Mouse (Mus musculus) kidney, postnatal 36 days (tissue): ENCODE data around the gene Stk4.
A peak's percentile ranks its signal among the peaks of the same experiment; 100 is the strongest.

Source experiments
- DNase-seq, 2 experiments: peaks; one replicate each; pipeline ENCODE4 v3.0.0; 2021 to 2022; ENCODE audit warnings: mixed read lengths in 2 of 2

Stk4 gene

DNA sequence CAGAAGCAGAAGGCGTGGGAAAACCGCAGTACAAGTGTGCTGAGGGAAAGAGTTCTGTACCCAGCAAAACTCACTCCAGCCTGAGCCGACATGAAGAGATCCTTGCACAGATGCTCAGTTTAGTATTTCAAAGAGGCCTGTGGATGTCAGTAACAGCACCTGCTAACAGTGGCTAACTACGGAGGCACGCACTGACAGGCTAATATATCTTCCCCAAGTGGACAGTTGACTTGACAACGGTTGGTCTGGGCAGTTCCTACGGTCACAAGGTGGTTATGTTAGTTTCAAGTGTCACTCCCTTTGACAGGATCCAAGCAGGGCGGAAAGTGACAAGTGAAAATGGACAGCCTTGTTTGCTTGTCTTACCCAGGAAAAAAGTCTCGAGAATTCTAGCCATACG, 12.1 kb downstream of the Stk4 start:
- DNase-seq = no peak

DNA sequence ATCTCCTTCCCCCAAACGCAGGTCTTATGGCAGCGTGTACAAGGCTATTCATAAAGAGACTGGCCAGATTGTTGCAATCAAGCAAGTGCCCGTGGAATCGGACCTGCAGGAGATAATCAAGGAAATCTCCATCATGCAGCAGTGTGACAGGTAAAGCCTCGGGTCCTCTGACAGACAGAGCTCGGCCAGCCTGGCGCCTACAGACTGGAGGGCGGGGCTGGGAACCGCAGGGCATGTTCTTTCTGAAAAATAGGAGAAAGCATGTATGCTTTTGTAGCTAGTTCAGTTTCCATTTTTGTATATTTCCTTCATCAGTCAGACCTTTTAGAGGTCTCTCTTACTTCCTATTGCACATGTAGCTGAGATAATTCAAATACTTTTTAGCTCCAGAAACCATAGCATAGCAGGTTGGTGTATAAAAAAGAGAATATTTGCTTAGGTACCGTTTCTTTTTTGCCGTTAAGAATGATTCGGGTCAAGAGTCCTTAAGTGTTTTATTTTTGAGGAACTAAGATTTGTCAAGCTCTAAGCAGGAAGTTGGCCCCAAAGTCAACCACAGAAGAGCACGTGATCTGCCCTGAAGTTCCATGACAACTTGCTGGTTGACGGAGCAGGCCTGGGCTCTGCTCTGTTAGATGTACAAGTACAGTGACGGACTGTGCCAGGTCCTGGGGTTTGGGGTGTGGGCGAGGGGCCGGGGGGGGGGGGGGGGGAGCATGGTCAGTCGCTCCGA, 13.7 kb downstream of the Stk4 start:
- DNase-seq = peak in 1 of 2 experiments; percentile 12

DNA sequence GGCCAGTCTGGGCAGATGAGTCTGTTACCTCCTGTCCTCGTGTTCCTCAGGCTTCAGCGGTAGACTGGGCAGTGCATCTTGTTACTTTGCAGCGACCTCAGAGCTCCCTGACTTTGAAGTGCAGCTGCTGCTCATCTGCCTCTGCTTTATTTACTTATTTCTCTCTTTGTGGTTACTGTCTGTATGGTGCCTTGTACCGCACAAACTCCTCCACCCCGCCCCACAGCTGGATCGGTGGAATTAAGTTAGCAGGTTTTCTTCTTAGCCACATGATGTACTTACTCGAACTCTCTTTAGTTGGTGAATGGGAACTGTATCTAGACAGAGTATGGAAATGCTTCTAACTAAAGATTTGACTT, 14.2 kb downstream of the Stk4 start:
- no peak for DNase-seq

DNA sequence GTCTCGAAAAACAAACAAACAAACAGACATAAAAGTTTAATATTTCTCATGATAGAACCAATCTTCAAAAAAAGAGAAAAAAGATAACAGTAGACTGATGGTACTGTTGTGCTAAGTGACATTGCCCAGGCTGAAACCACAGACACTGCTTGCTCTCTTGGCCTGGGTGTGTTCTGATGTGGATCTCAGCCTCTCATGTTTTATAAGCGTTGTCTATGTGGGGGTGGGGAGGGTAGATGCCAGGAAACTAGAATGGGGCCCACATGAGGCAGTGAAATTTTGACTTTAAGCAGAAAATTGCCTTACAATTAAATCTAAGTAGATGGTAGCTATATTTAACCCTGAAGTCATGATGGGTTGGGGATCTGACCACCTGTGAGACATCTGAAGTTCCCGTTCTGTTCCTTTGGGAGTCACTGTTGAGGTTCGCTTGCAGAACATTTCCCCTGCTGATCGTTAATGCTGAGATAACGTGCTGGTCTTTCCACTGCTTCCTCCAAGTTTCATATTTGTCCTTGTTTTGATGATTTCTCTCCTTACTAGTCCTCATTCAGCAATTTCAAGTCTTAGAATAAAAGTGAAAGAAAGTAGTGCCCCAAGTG, 17.4 kb downstream of the Stk4 start:
- no peak for DNase-seq

DNA sequence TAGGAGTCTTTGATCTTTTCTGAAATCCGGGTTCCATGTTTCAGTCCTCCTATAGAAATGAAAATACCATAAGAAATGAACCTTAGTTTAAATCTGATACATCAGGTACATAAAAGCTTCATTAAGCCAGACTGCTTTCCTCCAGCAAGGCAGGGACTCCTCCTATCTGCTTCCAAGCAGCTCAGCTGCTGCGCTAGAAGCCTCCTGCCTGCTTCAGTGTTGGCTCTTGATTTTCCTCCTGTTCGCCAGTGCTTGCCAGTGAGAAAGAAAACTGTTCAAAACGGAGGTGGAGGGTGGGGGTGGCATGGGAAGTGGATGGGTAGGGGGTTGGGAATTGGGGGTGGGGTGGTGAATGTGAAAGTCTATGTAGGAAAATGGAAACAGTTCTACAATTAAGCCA, 19.4 kb downstream of the Stk4 start:
- DNase-seq = no peak

DNA sequence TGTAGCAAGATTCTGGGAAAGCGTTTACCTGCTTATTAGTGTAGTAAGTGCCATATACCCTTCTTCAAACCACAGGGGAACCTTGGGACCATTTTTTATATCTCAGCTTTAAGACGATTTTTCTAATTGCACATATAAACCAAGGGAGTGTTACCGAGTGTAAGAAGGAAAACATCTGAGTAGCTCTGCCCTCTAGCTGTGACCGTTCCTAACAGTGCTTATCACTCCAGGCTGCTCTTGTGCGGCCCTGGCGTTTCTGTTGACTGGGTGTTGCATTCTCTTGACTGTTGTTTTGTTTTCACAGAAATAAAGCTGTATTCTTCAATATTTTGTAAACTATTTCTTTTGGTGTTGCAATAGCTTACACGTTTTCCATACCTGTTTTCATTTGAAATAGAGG, 24.0 kb downstream of the Stk4 start:
- no peak for DNase-seq

DNA sequence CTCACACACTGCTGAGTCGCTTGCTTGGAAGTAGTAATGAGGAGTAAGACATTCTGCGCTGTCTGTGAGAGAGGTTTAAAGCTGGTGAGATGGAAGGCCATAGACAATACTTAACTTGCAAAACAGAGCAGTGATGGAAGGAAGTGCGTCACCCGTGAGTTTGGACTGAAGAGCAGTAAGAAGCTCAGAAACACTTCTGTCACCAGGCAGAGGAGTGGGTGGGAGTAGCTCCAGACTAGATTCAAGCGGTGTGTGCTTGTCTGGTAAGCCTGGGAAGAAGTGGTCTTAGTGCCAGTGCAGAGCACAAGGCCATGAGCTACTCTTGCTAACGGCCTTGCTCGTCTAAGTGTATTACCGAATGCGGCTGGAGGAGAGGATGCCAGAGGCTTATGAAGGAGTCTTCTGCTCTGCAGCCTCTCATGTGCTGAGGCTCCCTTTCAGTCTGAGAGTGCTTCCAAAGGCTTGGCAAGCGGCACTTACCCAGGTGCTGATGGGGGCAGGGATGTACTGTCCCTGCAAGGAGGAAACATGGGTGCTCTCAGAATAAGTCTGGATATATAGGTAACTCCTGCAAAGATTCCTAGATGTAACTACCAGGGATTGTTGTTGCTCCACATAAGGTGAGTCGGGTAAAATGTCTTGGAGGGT, 28.6 kb downstream of the Stk4 start:
- no peak for DNase-seq

DNA sequence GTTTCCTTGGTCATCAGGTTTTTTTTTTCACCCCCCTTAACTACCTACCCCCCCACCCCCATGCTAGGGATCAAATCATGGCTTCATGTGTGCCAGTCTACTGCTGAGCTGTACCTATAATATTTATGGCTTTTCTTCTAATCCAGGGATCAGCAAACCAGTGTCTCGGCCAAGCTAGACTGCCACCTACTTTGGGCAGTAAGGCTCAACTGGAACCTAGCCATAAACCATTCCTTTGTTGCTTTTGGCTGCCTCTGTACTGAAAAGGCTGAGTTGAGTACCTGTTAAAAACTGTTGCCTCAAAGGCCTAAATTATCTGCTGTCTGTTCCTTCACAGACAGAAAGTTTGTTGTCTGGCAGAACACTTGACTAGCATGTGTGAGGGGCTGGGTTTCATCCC, 31.8 kb downstream of the Stk4 start:
- DNase-seq = no peak

DNA sequence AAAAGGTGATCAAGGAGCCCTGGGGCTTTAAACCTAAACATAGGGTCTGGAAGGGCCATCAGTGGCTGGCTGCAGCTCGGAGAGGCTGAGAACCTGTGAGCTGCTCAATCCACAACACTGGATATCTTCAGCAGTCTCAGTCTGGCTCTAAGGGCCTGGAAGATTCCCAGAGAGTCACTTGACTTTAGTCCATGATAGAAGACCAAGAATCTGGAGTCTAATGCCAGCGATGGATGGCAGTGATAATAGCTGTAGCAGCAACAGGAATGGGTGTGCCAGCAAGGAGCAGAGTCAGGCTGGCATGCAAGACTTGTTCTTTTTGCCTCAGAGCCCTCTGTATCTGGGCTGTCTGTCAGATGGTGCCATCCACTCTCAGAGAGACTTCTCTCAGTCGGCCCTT, 32.2 kb downstream of the Stk4 start:
- DNase-seq = no peak

DNA sequence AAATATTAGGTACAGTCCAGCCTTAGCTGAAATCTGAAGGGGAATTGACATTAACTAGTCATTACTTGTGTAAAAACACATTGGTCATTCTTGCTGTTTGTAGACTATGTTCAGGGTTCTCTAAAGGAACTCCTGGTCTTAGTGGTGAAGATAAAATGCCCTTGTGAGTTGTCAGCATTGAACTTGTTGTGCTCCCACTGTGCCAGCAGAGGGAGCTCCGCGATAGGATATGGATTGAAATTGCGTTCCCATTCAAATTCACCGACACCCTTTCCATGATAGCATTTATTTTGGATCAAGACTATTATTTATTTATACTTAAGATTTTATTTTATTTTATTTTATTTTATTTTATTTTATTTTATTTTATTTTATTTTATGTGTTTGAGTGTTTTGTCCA, 33.4 kb downstream of the Stk4 start:
- peak; percentile 50 to 79 for DNase-seq

DNA sequence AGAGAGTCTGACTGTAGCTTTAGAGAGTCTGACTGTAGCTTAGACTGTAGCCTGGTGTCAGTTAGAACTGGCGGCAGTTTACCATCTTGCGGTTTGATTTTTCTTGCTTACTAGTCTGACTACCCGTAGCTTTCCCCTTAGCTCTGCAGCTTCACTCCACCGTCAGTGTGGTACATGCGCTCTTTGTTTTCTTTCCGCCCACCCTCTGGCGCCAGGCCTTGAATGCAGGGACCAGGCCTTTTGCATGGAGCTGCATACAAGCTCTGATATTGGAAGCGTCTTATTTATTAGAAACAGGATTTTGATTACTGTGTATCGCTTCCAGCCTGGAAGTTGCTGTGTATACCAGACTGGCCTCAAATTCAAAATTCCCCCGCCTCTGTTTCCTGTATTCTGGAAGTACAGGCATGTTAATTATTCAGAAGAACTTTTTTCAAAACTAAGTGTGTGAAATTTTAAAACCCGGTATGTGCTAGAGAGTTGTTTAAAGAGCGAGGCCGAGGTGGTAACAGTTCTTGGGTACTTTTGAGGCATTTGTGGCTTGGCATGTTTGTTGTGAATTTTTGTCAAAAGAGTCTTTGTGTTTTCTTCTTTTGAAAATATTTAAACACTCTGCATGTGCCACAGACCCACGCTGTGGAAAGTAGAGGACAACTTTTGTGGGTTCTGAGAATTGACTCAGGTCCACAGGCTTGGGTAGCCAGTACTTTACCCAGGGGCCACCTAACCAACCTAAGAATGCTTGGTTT, 36.3 kb downstream of the Stk4 start:
- DNase-seq = no peak

DNA sequence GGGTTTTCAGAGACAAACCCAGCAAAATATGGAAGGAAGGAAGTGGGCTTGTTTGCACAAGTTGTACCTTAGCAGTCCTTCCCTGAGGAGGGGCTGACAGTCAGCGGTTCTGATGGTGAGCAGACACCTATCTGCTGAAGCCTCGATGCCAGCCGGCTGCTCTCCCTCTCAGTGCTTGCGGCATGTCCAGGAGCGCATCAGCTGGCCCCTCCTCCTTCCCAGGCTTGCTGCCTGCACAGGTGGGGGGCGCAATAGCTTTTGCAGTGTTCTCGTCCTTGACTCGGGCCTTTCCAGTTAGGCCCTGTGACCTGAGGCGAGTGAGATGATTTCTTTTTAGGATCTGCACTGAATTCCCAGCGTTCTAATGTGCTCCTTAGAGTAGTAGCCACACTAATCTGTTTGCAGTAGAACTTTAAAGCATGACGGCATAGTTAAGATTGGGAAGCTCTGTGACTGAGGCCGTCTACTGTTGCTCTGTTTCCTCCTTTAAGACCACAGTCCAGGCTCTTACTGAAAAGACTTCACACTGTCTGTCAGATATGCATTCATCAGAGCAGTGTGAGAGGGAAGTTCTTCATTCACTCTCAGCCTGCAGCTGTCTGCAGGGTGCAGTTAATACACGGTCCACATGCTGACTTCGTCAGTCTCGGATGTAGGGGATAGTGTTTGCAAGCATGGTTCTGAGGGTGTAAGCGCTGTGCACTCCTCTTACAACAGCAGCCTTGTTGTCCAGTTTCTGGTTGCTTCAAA, 37.2 kb downstream of the Stk4 start:
- DNase-seq = no peak

DNA sequence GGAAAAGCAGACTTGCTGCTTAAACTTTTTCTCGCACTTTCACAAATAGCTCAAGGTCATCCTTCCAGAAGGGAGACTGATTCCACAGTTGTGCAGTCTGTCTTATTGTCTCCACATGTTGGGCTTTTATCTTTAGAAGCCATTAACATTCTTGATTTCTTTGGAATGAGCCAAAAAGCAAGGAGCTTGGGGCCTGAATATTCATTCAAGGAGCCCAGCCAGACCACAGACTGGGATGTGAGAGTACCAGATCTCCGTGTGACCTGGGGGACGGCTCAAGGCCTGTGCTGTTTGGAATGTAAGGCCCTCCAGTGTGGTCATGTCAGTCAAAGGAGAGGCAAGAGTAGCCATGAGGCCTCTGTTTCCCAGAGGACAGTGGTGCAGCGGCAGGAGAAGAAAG, 38.4 kb downstream of the Stk4 start:
- DNase-seq = no peak

DNA sequence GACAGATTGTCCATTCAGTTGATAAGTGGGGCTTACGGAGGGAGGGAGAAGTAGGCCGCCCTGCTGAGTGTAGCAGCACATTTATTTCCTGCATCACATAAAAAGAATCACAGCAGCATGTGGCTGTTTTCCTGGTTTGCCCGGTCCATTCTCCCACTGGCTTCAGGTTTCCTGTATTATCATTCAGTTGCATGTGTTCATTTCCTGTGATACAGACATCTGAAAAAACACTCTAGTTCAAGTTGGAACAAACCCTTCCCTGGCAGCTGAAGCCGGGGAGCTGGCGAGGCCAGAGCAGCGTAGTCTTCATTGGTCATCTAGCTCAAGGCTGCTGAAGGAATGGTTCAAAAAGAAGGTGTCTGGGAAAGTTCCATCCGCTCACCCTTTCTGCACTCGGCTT, 41.4 kb downstream of the Stk4 start:
- DNase-seq = peak in 1 of 2 experiments; percentile 11

DNA sequence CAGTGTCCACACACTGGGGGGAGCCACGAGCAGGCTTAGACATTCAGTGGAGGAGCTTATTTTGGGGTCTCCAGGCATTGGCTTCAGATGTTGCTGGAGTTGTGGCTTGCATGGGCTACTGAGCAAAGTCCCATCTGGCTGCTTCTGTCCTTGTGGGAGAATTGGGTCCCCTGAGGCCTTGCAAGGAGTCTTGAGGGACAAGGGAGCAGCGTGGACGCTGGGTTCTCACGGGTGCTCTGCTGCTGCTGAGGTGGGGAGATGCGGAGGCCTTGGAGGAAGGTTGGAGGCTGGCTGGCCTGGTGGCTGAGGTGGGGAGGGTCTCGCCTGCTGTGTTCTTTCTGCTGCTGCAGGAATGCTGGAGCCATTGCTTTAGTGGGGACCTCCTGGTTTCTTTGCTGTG, 43.9 kb downstream of the Stk4 start:
- no peak for DNase-seq

DNA sequence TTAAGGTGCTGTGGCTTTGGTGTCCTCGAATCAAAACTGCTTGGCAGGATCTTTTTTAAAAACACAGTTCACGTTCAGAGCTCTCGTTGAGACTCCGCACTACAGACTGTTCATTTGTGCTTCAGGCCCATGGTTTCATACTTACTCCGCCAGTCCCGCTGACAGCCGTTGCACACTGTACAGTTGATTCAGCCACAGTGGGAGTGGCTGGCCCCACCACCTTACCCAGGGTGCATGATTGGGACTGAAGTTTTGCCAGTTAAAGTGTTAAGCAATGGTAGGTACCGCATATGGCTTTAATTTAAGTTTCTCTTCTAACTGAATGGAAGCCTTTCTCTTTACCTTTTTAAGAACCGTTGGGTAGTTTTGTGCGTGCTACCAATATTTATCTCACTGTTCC, 45.4 kb downstream of the Stk4 start:
- DNase-seq = no peak

DNA sequence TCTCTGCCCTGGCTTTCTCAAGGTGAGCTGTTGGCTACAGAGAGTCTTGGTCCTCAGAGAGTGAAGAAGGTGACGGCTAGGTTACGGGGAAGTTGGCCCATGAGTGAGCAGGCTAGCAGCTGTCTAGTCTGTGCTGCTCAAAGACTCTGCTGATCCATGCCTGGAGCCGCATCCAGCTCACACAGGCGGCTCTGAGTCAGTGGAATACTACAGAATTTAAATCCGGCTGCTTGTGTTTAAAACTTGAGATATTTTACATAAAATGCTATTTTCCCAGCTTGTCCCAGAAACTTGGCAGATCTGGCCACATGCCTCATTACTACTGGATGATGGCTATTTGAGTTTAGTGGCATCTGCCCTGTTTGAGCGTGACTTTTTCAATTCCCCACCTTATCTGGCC, 49.4 kb downstream of the Stk4 start:
- no peak for DNase-seq

DNA sequence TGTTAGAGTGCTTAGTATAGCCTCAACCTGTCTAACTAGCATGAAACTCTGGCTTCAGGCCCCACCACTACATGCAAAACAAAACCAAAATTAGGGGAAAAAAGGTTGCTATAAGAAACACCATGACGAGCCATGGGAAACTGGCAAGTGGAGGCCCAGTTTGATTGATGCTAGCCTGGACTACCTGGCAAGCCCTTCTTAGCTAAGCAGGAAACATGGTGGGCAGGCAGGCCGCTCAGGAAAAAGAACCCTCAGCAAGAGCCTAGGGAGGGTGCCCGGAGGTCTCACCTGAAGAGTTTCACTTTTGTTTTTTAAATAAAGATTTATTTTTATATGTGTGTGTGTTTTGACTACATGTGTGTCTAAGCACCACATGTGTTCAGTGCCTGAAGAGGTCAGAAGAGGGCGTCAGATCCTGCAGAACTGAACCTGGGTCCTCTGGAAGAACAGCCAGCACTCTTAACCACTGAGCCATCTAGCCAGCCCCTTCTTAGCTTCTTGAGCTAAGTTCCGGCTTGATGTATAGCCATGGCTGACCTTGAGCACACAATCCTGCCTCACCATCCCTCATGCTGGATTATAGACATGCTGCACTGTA, 53.1 kb downstream of the Stk4 start:
- DNase-seq = no peak

DNA sequence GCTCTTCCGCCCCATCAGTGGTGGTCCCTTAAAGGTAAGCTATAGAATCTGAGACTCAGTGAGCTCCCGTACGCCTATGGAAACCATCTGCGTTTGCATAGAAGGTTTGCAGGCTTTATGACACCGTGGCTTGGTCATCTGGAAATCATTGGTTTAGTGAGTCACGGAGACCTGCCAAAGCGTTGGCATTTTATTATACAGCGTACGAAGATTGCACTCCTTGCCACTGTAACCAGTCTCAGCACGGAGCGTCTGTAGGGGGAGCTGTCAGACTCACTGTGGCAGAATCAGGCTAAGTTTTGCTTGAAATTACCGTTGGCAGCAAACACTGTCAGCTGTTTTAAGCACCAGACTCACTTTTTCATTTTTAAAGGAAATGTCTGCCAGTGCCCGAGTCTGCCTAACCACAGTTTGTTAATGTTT, 56.4 kb downstream of the Stk4 start:
- peak; percentile 56 to 77 for DNase-seq

DNA sequence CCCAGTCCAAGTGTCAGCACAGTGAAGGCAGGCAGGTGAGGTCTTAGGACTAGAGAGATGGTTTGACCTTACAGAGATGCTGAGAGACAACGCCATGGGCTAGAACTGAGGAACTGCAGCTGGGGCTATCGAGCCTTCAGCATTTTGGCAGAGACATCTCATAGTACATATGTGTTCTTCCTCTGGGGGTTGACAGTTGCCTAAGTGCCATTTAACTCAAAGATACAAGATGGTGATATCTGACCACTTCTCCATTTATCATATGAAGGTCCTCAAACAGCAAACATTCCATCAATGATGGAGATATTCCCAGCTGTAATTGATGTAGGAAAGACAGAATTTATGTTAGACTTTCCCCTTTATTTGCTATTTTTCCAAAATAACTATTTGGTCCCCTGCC, 57.2 kb downstream of the Stk4 start:
- DNase-seq = no peak

DNA sequence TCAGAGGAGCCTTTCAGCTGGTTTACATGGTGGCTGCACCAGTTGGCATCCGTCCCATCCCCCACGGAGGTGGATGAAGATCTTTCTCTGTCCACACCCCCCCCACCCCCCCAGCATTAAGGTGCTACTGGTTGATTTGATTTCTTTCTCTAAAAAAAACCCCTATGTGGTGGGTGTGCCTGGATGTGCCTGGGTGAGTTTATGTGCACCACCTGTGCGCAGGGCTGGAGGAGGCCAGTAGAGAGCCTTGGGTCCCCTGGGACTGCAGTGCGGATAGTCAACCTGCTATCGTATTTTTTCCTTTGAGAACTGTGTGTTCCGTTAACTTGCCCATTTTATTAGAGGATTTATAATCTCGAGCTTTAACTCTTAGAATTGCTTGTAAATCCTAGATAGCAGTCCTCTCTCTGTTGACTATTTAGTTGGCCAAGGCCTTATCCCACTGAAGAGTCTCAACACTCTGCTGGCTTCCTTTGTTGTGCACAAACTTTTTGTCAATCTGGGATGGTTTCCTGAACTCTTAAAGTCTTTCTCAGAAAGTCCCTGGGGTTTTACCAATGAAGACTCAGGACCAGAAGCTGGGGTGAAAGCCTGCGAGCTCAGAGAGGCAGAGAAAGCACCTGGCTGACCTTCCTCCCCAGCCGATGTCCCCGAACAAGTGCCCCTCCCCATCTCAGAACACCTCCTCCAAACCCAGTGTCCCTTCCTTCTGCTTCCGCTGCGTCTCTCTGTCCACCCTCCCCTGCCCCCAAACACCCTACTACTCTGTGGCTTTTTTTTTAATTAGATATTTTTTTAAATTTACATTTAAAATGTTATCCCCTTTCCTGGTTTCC, 58.7 kb downstream of the Stk4 start:
- no peak for DNase-seq

DNA sequence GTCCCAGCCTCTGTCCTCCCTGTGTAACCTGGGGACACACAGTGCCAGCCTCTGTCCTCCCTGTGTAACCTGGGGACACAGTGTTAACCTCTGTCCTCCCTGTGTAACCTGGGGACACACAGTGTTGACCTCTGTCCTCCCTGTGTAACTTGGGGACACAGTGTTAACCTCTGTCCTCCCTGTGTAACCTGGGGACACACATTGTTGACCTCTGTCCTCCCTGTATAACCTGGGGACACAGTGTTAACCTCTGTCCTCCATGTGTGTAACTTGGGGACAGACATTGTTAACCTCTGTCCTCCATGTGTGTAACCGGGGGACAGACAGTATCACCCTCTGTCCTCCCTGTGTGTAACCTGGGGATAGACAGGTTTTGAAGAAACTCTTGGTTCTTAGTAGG, 61.5 kb downstream of the Stk4 start:
- DNase-seq = no peak
